Mouse (Mus musculus) layer of hippocampus, adult 8-10 months (tissue): ENCODE data around the gene Gprc6a. TPM values are rescaled to one million over a fixed set of nuclear protein-coding genes. Genes with fewer than 3 reads are reported as not detected.

Experiments used
- DNase-seq, 2 experiments: peaks; one replicate each; pipeline ENCODE4 v3.0.0; 2022; ENCODE audit warnings: low spot score in 2 of 2
- total RNA-seq, 4 experiments: library from RNA; stranded (reverse); gene quantifications; 2 replicates each; pipeline ENCODE4 v1.2.4; 2022

Gene Gprc6a
- not detected for total RNA-seq

- no peak for DNase-seq
Measured at GRCm38 (mm10) chr10:51631411-51632136, at the start of gene Gprc6a. Gene Gprc6a, minus strand, starts transcription at chr10:51631461.

- no peak for DNase-seq
Measured at GRCm38 (mm10) chr10:51678251-51678639, 47.0 kb upstream of the Gprc6a start.

GRCm38 (mm10) chr10:51677548-51678250 lies 46.4 kb upstream of the Gprc6a start, which contains the start of gene Rfx6:
Gene Rfx6, plus strand, starts transcription at chr10:51677756.
- DNase-seq, result no peak

GRCm38 (mm10) chr10:51672082-51672779 lies 41.0 kb upstream of the Gprc6a start:
- no peak for DNase-seq

GRCm38 (mm10) chr10:51671583-51671982 lies 40.3 kb upstream of the Gprc6a start:
- DNase-seq, result no peak

GRCm38 (mm10) chr10:51669334-51669733 lies 38.1 kb upstream of the Gprc6a start:
- DNase-seq, result no peak

GRCm38 (mm10) chr10:51657324-51657723 lies 26.1 kb upstream of the Gprc6a start:
- no peak for DNase-seq

- DNase-seq, result no peak
Measured at GRCm38 (mm10) chr10:51649506-51650221, 18.4 kb upstream of the Gprc6a start.

GRCm38 (mm10) chr10:51621193-51621592 lies 10.1 kb downstream of the Gprc6a start:
- no peak for DNase-seq

- no peak for DNase-seq
Measured at GRCm38 (mm10) chr10:51620126-51620525, 11.1 kb downstream of the Gprc6a start.

- no peak for DNase-seq
Measured at GRCm38 (mm10) chr10:51618538-51618937, 12.7 kb downstream of the Gprc6a start.

GRCm38 (mm10) chr10:51614826-51615590 lies 16.3 kb downstream of the Gprc6a start:
- DNase-seq, result peak in 1 of 2 experiments; percentile 2

- DNase-seq, result no peak
Measured at GRCm38 (mm10) chr10:51613421-51613820, 17.8 kb downstream of the Gprc6a start.

GRCm38 (mm10) chr10:51611969-51612682 lies 19.1 kb downstream of the Gprc6a start:
- DNase-seq, result no peak

- no peak for DNase-seq
Measured at GRCm38 (mm10) chr10:51609741-51610425, 21.4 kb downstream of the Gprc6a start.

GRCm38 (mm10) chr10:51596928-51597635 lies 34.2 kb downstream of the Gprc6a start:
- no peak for DNase-seq

GRCm38 (mm10) chr10:51595001-51595931 lies 36.0 kb downstream of the Gprc6a start:
- DNase-seq, result no peak

GRCm38 (mm10) chr10:51591574-51591973 lies 39.7 kb downstream of the Gprc6a start:
- DNase-seq, result no peak
